Mouse (Mus musculus): Measurements from ENCODE around the gene Tdrd3. TPM values are rescaled to one million over a fixed set of nuclear protein-coding genes. Genes with fewer than 3 reads are reported as not detected.

The Tdrd3 gene
- polyA plus RNA-seq, 1 experiment from 2014 or later, result 27.6 TPM

DNA sequence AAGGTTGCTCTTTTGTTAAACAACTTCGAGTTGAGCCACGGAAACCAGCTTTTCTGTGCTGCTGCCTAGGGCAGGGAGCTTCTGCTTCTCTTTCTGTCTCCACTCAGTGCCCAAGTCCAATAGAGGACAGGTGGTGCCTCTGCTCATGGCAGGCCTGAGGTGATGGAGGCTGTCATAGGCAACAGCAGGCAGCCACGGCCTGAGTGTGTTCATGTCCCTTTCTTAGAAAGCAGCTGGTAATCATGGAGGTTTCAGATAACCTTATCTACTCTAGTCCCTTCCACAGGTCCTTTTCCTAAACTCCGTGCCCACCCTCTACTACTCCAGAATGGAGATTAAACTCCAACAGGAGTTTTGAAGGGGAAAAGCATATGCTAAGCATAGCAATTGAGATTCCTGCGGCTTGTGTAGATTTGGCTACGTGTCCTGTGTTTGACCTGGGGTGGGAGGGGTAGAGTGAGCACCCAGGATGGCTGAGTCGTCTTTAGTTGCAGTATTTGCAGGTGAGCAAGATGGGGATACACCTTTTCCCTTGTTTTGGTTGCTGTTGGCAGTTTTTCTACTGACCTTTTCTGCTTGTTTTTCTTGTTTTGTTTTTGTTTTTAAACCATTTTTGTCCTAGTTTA lies 10.0 kb downstream of the Tdrd3 start:
- H3K27ac ChIP-seq (replicated peaks), result no peak overlapping the region
- 76% methylated on average over 7 of the region's 7 CpGs for WGBS
- H3K36me3 ChIP-seq, result no peaks in the 10 kb centered on the region
- H3K27me3 ChIP-seq (ENCODE audit: low read depth, poor library complexity, severe bottlenecking), result no peaks in the 10 kb centered on the region
- no peak overlapping the region for H3K4me3 ChIP-seq
- no peak for DNase-seq (ENCODE audit: low spot score)
- H3K9me3 ChIP-seq (replicated peaks), result no peaks in the 10 kb centered on the region
- no peaks in the 10 kb centered on the region for H3K4me1 ChIP-seq

DNA sequence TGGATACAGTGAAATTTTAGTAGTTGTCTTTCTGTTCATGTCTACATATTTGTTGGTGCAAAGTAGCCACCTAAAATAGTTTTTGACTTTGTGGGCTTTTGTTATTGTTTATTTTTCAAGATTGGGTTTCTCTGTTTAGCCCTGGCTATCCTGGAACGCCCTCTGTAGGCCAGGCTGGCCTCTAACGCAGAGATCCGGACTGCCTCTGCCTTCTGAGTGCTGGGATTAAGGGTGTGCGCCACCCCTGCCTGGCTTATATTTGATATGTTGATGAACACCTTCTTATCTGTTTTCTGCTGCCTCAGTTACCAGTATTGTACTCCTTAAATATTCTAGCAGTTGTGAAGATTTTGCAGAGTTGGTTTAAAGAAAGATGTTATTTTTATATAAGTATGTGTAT lies 10.6 kb downstream of the Tdrd3 start:
- Histone ChIP-seq H3K27me3 (ENCODE audit: low read depth, poor library complexity, severe bottlenecking) (no peaks in the 10 kb centered on the region), H3K27ac (replicated peaks) (no peak overlapping the region), H3K36me3 (no peaks in the 10 kb centered on the region), H3K4me3 (no peak overlapping the region), H3K9me3 (replicated peaks) (no peaks in the 10 kb centered on the region), H3K4me1 (no peaks in the 10 kb centered on the region)
- DNase-seq (ENCODE audit: low spot score), result no peak
- 94% methylated on average over 4 of the region's 4 CpGs for WGBS

DNA sequence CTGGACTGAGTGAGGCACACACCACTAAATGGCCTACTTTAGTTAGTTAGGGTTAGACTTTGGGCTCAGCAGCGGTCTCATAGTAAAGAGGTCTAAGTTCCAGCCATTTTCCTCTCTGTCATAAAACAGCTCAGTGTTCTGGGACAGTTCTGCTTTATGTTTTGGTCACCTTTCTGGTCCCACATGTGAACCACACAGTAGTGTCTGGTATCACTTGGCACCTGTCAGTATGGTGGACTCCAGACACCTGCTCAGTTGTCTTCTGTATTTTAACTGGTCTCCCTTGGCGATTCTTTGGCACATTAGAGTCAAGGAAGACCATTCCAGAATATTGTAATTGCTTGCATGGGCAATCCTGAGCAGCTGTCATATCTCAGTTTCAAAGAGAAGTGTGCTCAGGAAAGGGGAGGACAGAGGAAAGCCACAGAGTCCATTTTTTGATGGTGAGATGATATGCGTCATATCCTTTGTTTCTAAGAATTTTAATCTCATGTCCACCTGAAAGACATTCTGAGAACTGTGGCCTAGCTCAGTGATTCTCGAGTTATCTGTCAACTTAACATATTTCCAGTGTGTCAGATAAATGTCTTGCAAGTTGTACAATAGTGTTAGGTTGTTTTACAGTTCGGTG lies 11.3 kb downstream of the Tdrd3 start:
- Histone ChIP-seq H3K4me3 (no peak overlapping the region), H3K9me3 (replicated peaks) (no peaks in the 10 kb centered on the region), H3K27me3 (ENCODE audit: low read depth, poor library complexity, severe bottlenecking) (no peaks in the 10 kb centered on the region), H3K27ac (replicated peaks) (no peak overlapping the region), H3K36me3 (no peaks in the 10 kb centered on the region), H3K4me1 (no peaks in the 10 kb centered on the region)
- 90% methylated on average over 5 of the region's 5 CpGs for WGBS
- DNase-seq (ENCODE audit: low spot score), result no peak

- Histone ChIP-seq H3K36me3 (peaks cover 14% of the 10 kb centered on the region), H3K27ac (replicated peaks) (no peak overlapping the region), H3K9me3 (replicated peaks) (no peaks in the 10 kb centered on the region), H3K4me1 (peaks cover 4% of the 10 kb centered on the region), H3K4me3 (no peak overlapping the region), H3K27me3 (ENCODE audit: low read depth, poor library complexity, severe bottlenecking) (no peaks in the 10 kb centered on the region)
- DNase-seq (ENCODE audit: low spot score), result no peak
- 89% methylated on average over 5 of the region's 5 CpGs for WGBS
These were observed 17.0 kb downstream of the Tdrd3 start for GRCm38 (mm10) chr14:87433390-87433915.

GRCm38 (mm10) chr14:87435382-87435781 lies 18.9 kb downstream of the Tdrd3 start:
- no peak overlapping the region for H3K27ac ChIP-seq (replicated peaks)
- WGBS, result 88% methylated on average over 4 of the region's 4 CpGs
- no peak for DNase-seq (ENCODE audit: low spot score)
- no peaks in the 10 kb centered on the region for H3K27me3 ChIP-seq (ENCODE audit: low read depth, poor library complexity, severe bottlenecking)
- H3K4me1 ChIP-seq, result peaks cover 18% of the 10 kb centered on the region
- H3K36me3 ChIP-seq, result peaks cover 14% of the 10 kb centered on the region
- H3K9me3 ChIP-seq (replicated peaks), result no peaks in the 10 kb centered on the region
- no peak overlapping the region for H3K4me3 ChIP-seq

GRCm38 (mm10) chr14:87439721-87440120 lies 23.3 kb downstream of the Tdrd3 start:
- peaks cover 18% of the 10 kb centered on the region for H3K4me1 ChIP-seq
- WGBS, result 3% methylated on average over 2 of the region's 2 CpGs
- peak overlapping the region; percentile 38; the same call in 1 of the 2 replicates for H3K27ac ChIP-seq (replicated peaks)
- H3K36me3 ChIP-seq, result peaks cover 18% of the 10 kb centered on the region
- H3K4me3 ChIP-seq, result no peak overlapping the region
- no peak for DNase-seq (ENCODE audit: low spot score)
- no peaks in the 10 kb centered on the region for H3K9me3 ChIP-seq (replicated peaks)
- H3K27me3 ChIP-seq (ENCODE audit: low read depth, poor library complexity, severe bottlenecking), result no peaks in the 10 kb centered on the region

DNA sequence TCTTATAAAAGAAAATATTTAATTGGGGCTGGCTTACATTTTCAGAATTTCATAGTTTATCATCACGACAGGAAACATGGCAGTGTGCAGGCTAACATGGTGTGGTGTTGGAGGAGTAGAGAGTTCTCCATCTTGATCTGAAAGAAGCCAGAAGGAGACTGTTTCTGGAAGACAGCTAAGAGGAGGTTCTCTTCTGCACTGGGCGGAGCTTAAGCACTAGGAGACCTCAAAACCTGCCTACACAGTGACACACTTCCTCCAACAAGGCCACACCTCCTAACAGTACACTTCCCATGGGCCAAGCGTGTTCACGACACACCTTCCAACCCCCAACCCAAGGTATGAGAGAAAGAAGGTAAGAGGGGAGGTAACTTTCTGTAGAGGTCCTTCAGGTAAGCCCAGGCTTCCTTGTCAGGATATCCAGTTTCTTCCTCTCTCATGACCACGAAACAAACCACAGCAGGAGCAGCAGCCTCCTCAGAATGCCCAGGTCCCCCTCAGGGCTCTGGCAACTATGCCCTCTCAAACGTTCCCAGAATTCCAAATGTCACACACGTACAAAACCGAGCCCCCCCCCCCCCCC lies 30.0 kb downstream of the Tdrd3 start:
- Histone ChIP-seq H3K36me3 (peaks cover 15% of the 10 kb centered on the region), H3K4me1 (no peaks in the 10 kb centered on the region), H3K27me3 (ENCODE audit: low read depth, poor library complexity, severe bottlenecking) (no peaks in the 10 kb centered on the region), H3K27ac (replicated peaks) (no peak overlapping the region), H3K9me3 (replicated peaks) (no peaks in the 10 kb centered on the region), H3K4me3 (no peak overlapping the region)
- no peak for DNase-seq (ENCODE audit: low spot score)
- 84% methylated on average over 8 of the region's 8 CpGs for WGBS

GRCm38 (mm10) chr14:87451645-87452443 lies 35.4 kb downstream of the Tdrd3 start:
- DNase-seq (ENCODE audit: low spot score), result peak; percentile 54
- Histone ChIP-seq H3K27ac (replicated peaks) (no peak overlapping the region), H3K36me3 (peaks cover 14% of the 10 kb centered on the region), H3K4me3 (no peak overlapping the region), H3K9me3 (replicated peaks) (peaks cover 5% of the 10 kb centered on the region), H3K27me3 (ENCODE audit: low read depth, poor library complexity, severe bottlenecking) (no peaks in the 10 kb centered on the region), H3K4me1 (peaks cover 3% of the 10 kb centered on the region; the same call in 1 of the 2 replicates)
- 17% methylated on average over 7 of the region's 7 CpGs for WGBS

DNA sequence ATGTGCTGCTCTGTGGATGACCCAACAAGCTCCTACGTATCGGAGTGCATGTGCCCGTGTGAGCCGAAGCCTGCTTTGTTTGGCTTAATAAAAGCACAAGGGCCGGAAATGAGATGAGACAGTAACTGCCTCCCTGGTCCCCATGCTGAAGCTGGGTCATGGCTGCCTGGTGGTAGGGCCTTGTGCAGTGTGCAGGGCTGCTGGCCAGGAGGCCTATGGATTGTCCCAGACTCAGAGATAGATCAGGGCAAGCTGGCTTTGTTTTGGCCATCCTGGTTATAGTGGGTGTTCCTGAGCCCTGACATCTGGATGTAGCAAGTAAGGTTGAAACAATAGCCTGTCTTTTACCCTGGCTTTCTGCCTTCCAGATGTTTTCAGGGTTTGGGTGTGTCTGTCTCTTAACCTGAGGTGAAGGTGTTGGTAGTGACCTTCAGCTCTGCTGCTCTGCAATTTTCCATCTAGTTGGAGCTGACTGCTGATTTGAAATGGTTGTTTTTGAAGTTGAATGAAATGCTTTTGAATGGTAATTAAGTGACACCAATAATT lies 39.3 kb downstream of the Tdrd3 start:
- Histone ChIP-seq H3K4me1 (peaks cover 3% of the 10 kb centered on the region; the same call in 1 of the 2 replicates), H3K36me3 (peaks cover 13% of the 10 kb centered on the region), H3K27me3 (ENCODE audit: low read depth, poor library complexity, severe bottlenecking) (no peaks in the 10 kb centered on the region), H3K27ac (replicated peaks) (no peak overlapping the region), H3K4me3 (no peak overlapping the region), H3K9me3 (replicated peaks) (peaks cover 5% of the 10 kb centered on the region)
- WGBS, result 88% methylated on average over 5 of the region's 5 CpGs
- DNase-seq (ENCODE audit: low spot score), result no peak

- DNase-seq (ENCODE audit: low spot score), result no peak
- Histone ChIP-seq H3K4me1 (0 out of 2 replicates have a peak, but pooled peaks cover 4% of the 10 kb centered on the region), H3K4me3 (no peak overlapping the region), H3K9me3 (replicated peaks) (no peaks in the 10 kb centered on the region), H3K27ac (replicated peaks) (no peak overlapping the region), H3K36me3 (peaks cover 4% of the 10 kb centered on the region; the same call in 1 of the 2 replicates), H3K27me3 (ENCODE audit: low read depth, poor library complexity, severe bottlenecking) (no peaks in the 10 kb centered on the region)
- 97% methylated on average over 1 of the region's 1 CpGs for WGBS
These were observed 43.3 kb downstream of the Tdrd3 start for GRCm38 (mm10) chr14:87459777-87460176.

- no peaks in the 10 kb centered on the region for H3K27me3 ChIP-seq (ENCODE audit: low read depth, poor library complexity, severe bottlenecking)
- 0 out of 2 replicates have a peak, but pooled peaks cover 4% of the 10 kb centered on the region for H3K4me1 ChIP-seq
- no peak overlapping the region for H3K4me3 ChIP-seq
- H3K9me3 ChIP-seq (replicated peaks), result no peaks in the 10 kb centered on the region
- DNase-seq (ENCODE audit: low spot score), result no peak
- H3K27ac ChIP-seq (replicated peaks), result no peak overlapping the region
- WGBS, result 88% methylated on average over 12 of the region's 12 CpGs
- H3K36me3 ChIP-seq, result peaks cover 6% of the 10 kb centered on the region; the same call in 1 of the 2 replicates
These were observed 45.1 kb downstream of the Tdrd3 start for GRCm38 (mm10) chr14:87461543-87461942.

DNA sequence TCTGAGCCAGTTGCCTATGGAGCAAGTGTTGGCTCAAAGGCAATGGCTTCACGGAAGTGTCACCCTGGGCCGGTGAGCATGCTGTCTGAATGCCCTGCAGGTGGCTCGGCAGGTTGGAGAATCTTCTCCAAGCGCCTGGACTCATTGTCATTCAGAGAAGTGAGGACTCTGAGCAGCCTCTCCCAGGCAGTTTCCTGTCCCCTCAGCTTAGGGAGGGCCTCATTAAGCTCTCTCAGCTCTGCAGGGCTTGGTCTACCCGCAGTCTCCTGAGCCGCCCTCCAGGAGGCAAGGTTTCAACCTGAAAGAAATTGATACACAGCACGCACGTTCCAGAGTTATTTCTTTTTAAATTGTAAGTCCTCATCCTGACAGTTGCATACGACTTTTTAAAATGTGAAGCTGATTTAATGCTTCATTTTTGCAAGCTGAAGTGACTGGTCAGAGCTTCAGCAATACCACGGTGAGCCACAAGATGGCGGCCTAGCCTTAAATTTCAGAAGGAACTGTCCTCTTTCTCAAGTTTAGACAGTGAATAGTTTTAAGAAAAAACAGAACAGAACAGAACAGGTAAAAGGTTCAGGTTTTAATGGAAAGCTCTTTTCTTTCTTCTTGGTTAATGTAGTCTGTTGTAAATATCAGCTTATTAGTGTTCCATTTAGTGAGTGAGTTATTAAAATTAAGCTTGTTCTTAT lies 47.7 kb downstream of the Tdrd3 start:
- no peaks in the 10 kb centered on the region for H3K27me3 ChIP-seq (ENCODE audit: low read depth, poor library complexity, severe bottlenecking)
- H3K4me3 ChIP-seq, result no peak overlapping the region
- H3K27ac ChIP-seq (replicated peaks), result no peak overlapping the region
- peak; percentile 67 for DNase-seq (ENCODE audit: low spot score)
- H3K9me3 ChIP-seq (replicated peaks), result no peaks in the 10 kb centered on the region
- H3K4me1 ChIP-seq, result 0 out of 2 replicates have a peak, but pooled peaks cover 4% of the 10 kb centered on the region
- H3K36me3 ChIP-seq, result peaks cover 5% of the 10 kb centered on the region; the same call in 1 of the 2 replicates
- WGBS, result 14% methylated on average over 11 of the region's 11 CpGs

Data from midbrain, embryonic 10.5 days (tissue).